Mouse (Mus musculus): ENCODE measurements around the gene Zdhhc11.

- TF ChIP-seq CTCF (IDR thresholded peaks at IDR 0.05; ENCODE audit: low read depth, low read length) (no peak), POLR2A (IDR thresholded peaks at IDR 0.05; ENCODE audit: borderline replicate concordance, low read depth, low read length) (no peak)
Measured at GRCm38 (mm10) chr13:74000961-74001360, 37.3 kb downstream of the Zdhhc11 start.

Measured in bone marrow macrophage, adult 2 months (primary cell).